Mouse (Mus musculus) liver, embryonic 14.5 days (tissue): Measurements from ENCODE around the gene Clcn5.

ENCODE experiments used
- CTCF ChIP-seq: IDR thresholded peaks from 2 replicates; pipeline ENCODE4 v1.5.1; 2016; ENCODE audit warnings: antibody characterized with exemption, low read depth, control low read depth
- EP300 ChIP-seq: IDR thresholded peaks from 2 replicates; pipeline ENCODE4 v1.6.1; 2016; ENCODE audit warnings: antibody characterized with exemption, low read depth

DNA sequence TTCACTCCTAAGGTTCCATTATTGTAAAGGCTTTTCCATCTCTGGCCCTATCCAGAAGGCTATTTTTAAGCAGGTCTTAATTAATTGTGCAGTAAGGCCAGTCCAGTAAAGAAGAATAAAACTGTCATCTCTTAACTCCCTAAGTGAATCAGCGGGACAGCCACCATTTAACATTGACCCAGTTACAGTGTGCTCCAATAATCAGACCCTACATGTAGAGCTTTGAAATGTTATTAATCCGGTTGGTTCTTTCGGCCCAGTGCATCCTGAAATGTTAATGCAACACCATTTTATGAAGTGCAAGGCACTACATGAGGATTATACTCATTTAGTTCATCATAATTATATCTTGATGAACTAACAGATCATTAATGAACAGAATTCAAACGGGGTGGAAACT is 128.3 kb downstream of the Clcn5 start:
- TF ChIP-seq CTCF (no peak), EP300 (no peak)
